Mouse (Mus musculus): Measurements from ENCODE around the gene Myo1d. TPM values are rescaled to one million over a fixed set of nuclear protein-coding genes. Genes with fewer than 3 reads are reported as not detected.

Myo1d gene
- total RNA-seq, 1 experiment from 2014 or later: 7.4 TPM

- no peak for ATAC-seq (replicated peaks; ENCODE audit: insufficient number of reproducible peaks, low FRiP score, low TSS enrichment, poor library complexity, severe bottlenecking)
Measured at GRCm38 (mm10) chr11:80497225-80497919, 282.5 kb downstream of the Myo1d start.

GRCm38 (mm10) chr11:80496640-80497039, 283.2 kb downstream of the Myo1d start:
- no peak for ATAC-seq (replicated peaks; ENCODE audit: insufficient number of reproducible peaks, low FRiP score, low TSS enrichment, poor library complexity, severe bottlenecking)

GRCm38 (mm10) chr11:80495972-80496371, 283.9 kb downstream of the Myo1d start:
- ATAC-seq (replicated peaks; ENCODE audit: insufficient number of reproducible peaks, low FRiP score, low TSS enrichment, poor library complexity, severe bottlenecking): no peak

- no peak for ATAC-seq (replicated peaks; ENCODE audit: insufficient number of reproducible peaks, low FRiP score, low TSS enrichment, poor library complexity, severe bottlenecking)
Measured at GRCm38 (mm10) chr11:80494852-80495251, 285.0 kb downstream of the Myo1d start.

GRCm38 (mm10) chr11:80493186-80493585, 286.6 kb downstream of the Myo1d start:
- ATAC-seq (replicated peaks; ENCODE audit: insufficient number of reproducible peaks, low FRiP score, low TSS enrichment, poor library complexity, severe bottlenecking): no peak

GRCm38 (mm10) chr11:80490831-80491230, 289.0 kb downstream of the Myo1d start:
- ATAC-seq (replicated peaks; ENCODE audit: insufficient number of reproducible peaks, low FRiP score, low TSS enrichment, poor library complexity, severe bottlenecking): no peak

GRCm38 (mm10) chr11:80489882-80490196, 290.0 kb downstream of the Myo1d start:
- peak; percentile 71 for ATAC-seq (replicated peaks; ENCODE audit: insufficient number of reproducible peaks, low FRiP score, low TSS enrichment, poor library complexity, severe bottlenecking)

GRCm38 (mm10) chr11:80489172-80489881, 290.5 kb downstream of the Myo1d start:
- ATAC-seq (replicated peaks; ENCODE audit: insufficient number of reproducible peaks, low FRiP score, low TSS enrichment, poor library complexity, severe bottlenecking): no peak

GRCm38 (mm10) chr11:80487904-80488587, 291.8 kb downstream of the Myo1d start:
- no peak for ATAC-seq (replicated peaks; ENCODE audit: insufficient number of reproducible peaks, low FRiP score, low TSS enrichment, poor library complexity, severe bottlenecking)

GRCm38 (mm10) chr11:80485622-80486206, 294.1 kb downstream of the Myo1d start:
- ATAC-seq (replicated peaks; ENCODE audit: insufficient number of reproducible peaks, low FRiP score, low TSS enrichment, poor library complexity, severe bottlenecking): no peak

GRCm38 (mm10) chr11:80485120-80485551, 294.7 kb downstream of the Myo1d start:
- ATAC-seq (replicated peaks; ENCODE audit: insufficient number of reproducible peaks, low FRiP score, low TSS enrichment, poor library complexity, severe bottlenecking): no peak

- ATAC-seq (replicated peaks; ENCODE audit: insufficient number of reproducible peaks, low FRiP score, low TSS enrichment, poor library complexity, severe bottlenecking): no peak
Measured at GRCm38 (mm10) chr11:80484191-80484791, 295.5 kb downstream of the Myo1d start.

- no peak for ATAC-seq (replicated peaks; ENCODE audit: insufficient number of reproducible peaks, low FRiP score, low TSS enrichment, poor library complexity, severe bottlenecking)
Measured at GRCm38 (mm10) chr11:80483536-80484067, 296.2 kb downstream of the Myo1d start.

GRCm38 (mm10) chr11:80482921-80483320, 296.9 kb downstream of the Myo1d start:
- ATAC-seq (replicated peaks; ENCODE audit: insufficient number of reproducible peaks, low FRiP score, low TSS enrichment, poor library complexity, severe bottlenecking): no peak

- no peak for ATAC-seq (replicated peaks; ENCODE audit: insufficient number of reproducible peaks, low FRiP score, low TSS enrichment, poor library complexity, severe bottlenecking)
Measured at GRCm38 (mm10) chr11:80482347-80482746, 297.5 kb downstream of the Myo1d start.

- no peak for ATAC-seq (replicated peaks; ENCODE audit: insufficient number of reproducible peaks, low FRiP score, low TSS enrichment, poor library complexity, severe bottlenecking)
Measured at GRCm38 (mm10) chr11:80481409-80482050, 298.3 kb downstream of the Myo1d start.

GRCm38 (mm10) chr11:80479906-80480866, 299.6 kb downstream of the Myo1d start:
- ATAC-seq (replicated peaks; ENCODE audit: insufficient number of reproducible peaks, low FRiP score, low TSS enrichment, poor library complexity, severe bottlenecking): no peak

Measured in monocyte, adult 5-6 weeks (primary cell).